Mouse (Mus musculus): ENCODE measurements around the gene Rxra.

DNA sequence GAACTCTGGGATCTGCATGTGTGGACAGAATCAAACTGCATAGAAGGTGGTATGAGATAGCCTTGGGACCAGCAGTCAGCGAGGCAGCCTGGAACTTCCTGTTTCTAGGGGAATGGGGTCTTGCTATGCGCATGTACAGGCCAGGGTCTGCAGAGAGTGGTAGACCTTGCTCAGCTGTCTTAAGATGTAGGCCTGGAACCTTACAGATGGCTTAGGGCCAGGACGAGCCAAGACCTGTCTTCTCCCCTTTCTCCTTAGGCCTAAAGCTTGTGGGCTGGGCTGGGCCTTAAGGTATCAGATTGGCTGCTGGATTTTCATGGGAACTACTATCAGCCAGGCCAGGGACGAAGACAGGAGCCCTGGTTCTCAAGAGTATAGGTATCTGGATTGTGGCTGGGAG, 4.4 kb downstream of the Rxra start:
- TF ChIP-seq CTCF (conservative IDR thresholded peaks at IDR 0.05; ENCODE audit: insufficient read depth, insufficient read length, low read depth, low read length) (no peak), POLR2A (IDR thresholded peaks at IDR 0.05; ENCODE audit: low read depth, low read length) (no peak)

Data from kidney, adult 2 months (tissue).